Mouse (Mus musculus) left cerebral cortex, postnatal 25 days (tissue): ENCODE measurements around the gene Plxnb1. TPM values are rescaled to one million over a fixed set of nuclear protein-coding genes. Genes with fewer than 3 reads are reported as not detected.

ENCODE experiments used
- DNase-seq, 2 experiments: peaks; one replicate each; pipeline ENCODE4 v3.0.0; 2022; ENCODE audit warnings: low spot score in 2 of 2, mixed read lengths in 1 of 2
- intact Hi-C: fragments of 180-260 bp; cut with DNase I; formaldehyde crosslinking; loops from one replicate; pipeline ENCODE4 v1.15.1; 2025
- total RNA-seq, 2 experiments: library from RNA; stranded (reverse); gene quantifications; 2 replicates each; pipeline ENCODE4 v1.2.3; 2021

The Plxnb1 gene
- total RNA-seq, 2 experiments from 2014 or later = 66.3 to 69.9 TPM

GRCm38 (mm10) chr9:109098366-109098765 lies 3.2 kb downstream of the Plxnb1 start:
- DNase-seq = peak in 1 of 2 experiments; percentile 28
- intact Hi-C loops = no loop called here

DNA sequence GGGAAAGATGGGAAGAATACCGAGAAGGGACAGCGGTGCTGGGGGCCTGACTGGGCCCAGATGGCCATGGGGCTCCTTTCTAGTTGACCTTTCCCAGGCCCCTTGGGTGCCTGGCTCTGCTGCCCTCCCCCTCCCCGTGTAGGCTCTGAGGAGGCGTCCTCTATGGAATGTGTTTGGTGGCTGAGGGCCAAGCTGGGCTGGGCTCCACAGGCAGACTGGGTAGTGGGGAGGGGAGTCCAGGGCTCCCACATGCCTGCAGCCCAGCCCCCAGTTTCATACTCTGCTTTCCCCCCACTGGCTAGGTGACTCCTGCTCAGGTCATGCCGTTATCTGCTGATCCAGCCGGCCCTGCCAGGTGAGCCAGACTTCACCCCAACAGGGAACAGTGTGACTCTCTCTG lies 3.8 kb downstream of the Plxnb1 start:
- intact Hi-C loops = no loop called here
- DNase-seq = peak; percentile 30 to 31

DNA sequence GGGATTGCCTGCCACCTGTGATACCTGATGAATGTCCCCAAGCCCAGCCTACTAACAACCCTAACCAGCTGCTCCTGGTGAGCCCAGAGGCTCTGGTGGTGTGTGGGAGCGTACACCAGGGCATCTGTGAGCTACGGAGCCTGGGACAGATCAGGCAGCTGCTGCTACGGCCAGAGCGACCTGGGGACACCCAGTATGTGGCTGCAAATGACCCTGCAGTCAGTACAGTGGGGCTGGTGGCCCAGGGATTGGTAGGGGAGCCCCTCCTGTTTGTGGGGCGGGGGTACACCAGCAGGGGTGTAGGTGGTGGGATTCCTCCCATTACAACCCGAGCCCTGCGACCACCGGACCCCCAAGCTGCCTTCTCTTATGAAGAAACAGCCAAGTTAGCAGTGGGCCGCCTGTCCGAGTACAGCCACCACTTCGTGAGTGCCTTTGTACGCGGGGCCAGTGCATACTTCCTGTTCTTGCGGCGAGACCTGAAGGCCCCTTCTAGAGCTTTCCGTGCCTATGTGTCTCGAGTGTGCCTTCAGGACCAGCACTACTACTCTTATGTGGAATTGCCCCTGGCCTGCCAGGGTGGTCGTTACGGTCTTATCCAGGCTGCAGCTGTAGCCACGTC lies 5.2 kb downstream of the Plxnb1 start:
- intact Hi-C loops = no loop called here
- DNase-seq = no peak

DNA sequence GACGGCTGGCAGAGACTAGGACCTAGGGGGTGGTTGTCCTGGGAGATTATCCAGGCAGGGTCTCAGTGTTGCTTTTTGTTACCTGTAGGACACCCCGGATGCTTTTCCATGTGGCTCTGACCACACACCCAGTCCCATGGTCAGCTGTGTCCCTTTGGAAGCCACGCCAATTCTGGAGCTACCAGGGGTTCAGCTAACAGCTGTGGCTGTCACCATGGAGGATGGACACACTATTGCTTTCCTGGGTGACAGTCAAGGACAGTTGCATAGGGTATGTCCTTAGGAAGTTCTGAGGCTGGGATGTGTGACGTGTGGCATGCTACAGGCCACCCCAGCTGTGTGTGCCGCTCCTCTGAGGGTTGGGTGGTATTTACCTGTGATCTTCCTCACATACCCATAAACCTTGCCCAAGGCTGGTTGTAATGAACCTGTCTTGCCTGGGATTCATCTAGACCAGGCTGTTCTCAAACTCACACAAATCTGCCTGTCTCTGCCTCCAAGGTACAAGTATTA lies 6.8 kb downstream of the Plxnb1 start:
- DNase-seq = no peak
- intact Hi-C loops = no loop called here

DNA sequence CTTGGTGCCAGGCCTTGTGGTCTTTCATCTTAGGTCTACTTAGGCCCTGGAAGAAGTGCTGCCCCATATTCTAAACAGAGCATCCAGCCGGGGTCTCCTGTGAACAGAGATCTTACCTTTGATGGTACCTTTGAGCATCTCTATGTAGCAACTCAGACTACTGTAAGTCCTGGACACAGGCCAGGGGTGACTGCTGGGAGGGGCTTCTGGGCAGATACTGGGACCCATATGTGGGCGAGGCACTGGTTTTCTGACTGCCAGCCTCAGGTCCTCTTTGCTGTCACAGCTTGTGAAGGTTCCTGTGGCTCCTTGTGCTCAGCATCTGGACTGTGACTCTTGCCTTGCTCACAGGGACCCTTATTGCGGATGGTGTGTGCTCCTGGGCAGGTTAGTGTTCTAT lies 7.4 kb downstream of the Plxnb1 start:
- DNase-seq = no peak
- intact Hi-C loops = no loop called here

- DNase-seq = no peak
- intact Hi-C loops = no loop called here
Observed at GRCm38 (mm10) chr9:109103250-109103649, 8.1 kb downstream of the Plxnb1 start.

DNA sequence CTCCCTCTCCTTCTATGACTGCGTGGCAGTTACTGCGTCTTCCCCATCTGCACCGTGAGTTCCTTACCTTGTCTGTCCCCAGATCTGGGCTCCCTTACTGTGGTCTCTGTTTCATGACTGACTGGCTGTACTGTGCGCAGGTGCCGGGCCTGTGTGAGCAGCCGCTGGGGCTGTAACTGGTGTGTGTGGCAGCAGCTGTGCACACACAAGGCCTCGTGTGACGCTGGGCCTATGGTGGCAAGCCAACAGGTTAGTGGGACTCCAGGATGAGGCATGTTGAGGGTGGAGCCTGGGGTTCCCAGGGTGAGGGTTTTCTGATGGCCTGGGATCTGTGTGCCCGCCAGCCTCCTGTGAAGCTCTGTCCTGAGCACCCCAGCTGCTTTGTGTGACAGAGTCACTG lies 8.9 kb downstream of the Plxnb1 start:
- intact Hi-C loops = no loop called here
- DNase-seq = no peak

- intact Hi-C loops = no loop called here
- peak; percentile 32 to 40 for DNase-seq
Observed at GRCm38 (mm10) chr9:109105011-109105410, 9.8 kb downstream of the Plxnb1 start.

- intact Hi-C loops = no loop called here
Observed at GRCm38 (mm10) chr9:109105648-109106047, 10.5 kb downstream of the Plxnb1 start.

DNA sequence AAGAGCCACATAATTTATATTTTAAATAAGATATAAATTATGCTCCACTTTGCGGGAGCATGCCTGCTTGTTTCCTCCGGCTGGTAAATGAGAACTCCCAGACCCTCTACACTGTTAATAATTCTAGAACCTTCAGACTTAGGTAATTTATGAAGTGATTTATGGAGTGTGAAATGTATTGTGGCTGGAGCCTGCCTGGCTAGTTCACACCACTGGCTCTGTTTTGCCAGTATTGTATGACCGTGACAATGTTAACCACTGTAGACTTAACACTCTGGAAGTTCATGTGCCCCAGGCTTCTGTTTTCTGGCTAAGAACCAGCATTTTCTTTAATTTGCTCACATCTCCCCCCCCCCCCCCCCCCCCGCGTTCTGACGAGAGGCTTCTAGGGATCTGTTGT lies 12.2 kb downstream of the Plxnb1 start:
- no peak for DNase-seq

More at GRCm38 (mm10) chr9:109105648-109106047, 10.5 kb downstream of the Plxnb1 start:
- DNase-seq = no peak

DNA sequence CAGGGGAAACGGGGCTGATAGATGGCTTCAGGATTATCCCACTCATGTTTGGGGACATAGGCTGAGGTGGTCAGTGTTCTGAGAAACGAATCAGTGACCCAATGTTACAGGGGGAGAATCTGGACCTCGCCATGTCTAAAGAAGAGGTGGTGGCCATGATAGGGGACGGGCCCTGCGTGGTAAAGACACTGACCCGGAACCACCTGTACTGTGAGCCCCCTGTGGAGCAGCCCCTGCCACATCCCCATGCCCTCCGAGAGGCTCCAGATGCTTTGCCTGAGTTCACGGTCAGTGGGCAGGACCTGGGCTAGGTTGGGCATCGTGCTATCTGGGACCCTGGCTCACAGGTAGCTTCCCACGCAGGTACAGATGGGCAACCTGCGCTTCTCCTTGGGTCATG lies 15.1 kb downstream of the Plxnb1 start:
- intact Hi-C loops = no loop called here
- no peak for DNase-seq

More for the DNA sequence above, 12.2 kb downstream of the Plxnb1 start:
- intact Hi-C loops = no loop called here

DNA sequence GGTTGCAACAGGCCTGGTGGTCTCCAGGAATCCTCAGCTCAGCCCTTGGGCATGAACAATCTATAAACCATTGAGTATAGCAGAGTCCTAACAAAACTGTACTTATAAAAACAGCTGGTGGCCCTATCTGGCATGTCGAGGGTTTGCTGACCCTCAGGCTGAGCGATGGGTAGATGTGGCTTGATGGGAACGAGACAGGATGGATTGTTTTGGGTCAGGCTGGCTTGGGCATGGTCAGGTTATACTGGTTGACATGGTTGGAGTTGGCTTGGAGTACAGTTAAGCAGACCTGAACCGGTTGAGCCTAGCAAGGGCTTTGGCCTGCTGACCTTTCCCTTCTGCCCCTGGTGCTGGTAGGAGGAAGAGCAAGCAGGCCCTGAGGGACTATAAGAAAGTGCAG lies 15.9 kb downstream of the Plxnb1 start:
- DNase-seq = no peak
- intact Hi-C loops = no loop called here

GRCm38 (mm10) chr9:109111591-109111990 lies 16.4 kb downstream of the Plxnb1 start:
- DNase-seq = no peak
- intact Hi-C loops = no loop called here

GRCm38 (mm10) chr9:109113331-109113730 lies 18.1 kb downstream of the Plxnb1 start:
- intact Hi-C loops = no loop called here
- no peak for DNase-seq

- DNase-seq = no peak
- intact Hi-C loops = no loop called here
Observed at GRCm38 (mm10) chr9:109114276-109114675, 19.1 kb downstream of the Plxnb1 start.

DNA sequence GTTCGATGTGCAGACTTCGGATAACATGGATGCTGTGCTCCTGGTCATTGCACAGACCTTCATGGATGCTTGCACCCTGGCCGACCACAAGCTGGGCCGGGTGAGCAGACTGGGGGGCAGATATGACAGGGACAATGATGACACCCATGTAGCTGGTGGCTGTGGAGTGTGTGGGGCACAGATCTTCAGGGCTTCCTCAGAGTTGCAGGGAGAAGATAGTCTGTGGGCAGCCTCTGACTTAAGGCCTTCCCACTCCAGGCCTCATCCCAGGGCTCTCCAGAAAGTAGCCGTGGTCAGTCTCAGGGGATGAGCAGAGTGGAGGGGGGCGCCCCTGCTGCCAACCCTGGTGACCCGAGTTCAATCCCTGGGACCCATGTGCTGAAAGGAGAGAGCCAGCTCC lies 19.7 kb downstream of the Plxnb1 start:
- intact Hi-C loops = no loop called here
- DNase-seq = no peak

GRCm38 (mm10) chr9:109116205-109116604 lies 21.0 kb downstream of the Plxnb1 start:
- no peak for DNase-seq
- intact Hi-C loops = no loop called here

DNA sequence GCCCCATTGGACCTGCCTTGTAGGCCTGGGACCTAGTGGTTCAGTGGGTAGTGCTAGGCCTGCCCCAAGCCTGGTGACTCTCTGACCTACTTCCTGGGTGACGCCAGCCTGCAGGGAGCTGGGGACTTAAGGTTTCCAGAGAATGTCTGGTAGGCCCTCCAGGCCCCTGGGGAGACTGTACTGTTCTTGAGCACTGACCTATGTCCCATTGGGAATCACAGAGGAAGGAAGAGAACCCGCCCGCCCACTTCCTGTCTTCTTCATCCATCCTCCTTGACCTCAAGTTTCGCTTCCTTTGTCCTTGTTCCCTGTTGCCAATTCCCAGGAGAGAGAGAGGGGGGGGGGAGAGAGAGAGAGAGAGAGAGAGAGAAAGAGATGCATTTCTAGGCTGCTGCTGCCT lies 22.9 kb downstream of the Plxnb1 start:
- intact Hi-C loops = no loop called here

DNA sequence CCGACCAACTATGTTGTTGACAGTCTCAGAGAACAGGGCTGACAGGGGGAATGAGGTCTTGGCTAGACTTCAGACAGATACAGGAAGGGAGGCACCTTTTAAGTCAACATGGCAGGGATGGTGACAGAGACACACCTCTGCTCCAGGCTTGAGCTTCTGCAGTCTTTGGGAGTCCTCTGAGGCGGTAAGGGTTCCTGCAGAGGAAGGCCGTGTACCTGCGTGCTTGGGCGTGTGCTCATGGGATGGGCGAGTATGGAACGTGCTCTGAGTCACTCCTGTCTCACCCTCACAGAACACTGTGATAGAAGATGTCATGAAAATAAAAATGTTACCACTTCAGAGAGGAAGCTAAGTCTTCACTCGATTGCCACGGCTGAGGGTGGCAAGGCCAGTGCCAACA lies 24.4 kb downstream of the Plxnb1 start:
- DNase-seq = no peak
- intact Hi-C loops = no loop called here

More for the DNA sequence above, 22.9 kb downstream of the Plxnb1 start:
- no peak for DNase-seq

DNA sequence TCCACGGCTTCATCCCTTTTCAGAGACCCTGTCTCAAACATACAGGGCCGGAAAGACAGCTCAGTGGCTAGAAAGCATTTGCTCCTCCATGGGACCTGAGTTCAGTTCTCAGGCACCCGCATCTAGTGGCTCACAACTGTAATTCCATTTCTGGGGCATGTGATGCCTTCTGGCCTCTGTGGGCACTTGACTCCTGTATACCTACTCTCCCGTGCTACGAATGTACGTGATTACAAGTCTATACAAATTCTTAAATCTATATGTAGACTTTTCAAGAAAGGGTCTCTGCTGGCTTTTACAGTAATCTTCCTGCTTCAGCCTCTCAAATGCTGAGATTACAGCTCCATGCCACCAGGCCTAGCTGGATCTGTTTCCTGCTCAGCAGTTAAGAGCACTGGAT lies 25.8 kb downstream of the Plxnb1 start:
- intact Hi-C loops = loop anchor here (1.0 to 10.0 kb wide), 2 partner anchors 33 to 714 kb away; partner anchors contain the start of gene Nme6
- no peak for DNase-seq

DNA sequence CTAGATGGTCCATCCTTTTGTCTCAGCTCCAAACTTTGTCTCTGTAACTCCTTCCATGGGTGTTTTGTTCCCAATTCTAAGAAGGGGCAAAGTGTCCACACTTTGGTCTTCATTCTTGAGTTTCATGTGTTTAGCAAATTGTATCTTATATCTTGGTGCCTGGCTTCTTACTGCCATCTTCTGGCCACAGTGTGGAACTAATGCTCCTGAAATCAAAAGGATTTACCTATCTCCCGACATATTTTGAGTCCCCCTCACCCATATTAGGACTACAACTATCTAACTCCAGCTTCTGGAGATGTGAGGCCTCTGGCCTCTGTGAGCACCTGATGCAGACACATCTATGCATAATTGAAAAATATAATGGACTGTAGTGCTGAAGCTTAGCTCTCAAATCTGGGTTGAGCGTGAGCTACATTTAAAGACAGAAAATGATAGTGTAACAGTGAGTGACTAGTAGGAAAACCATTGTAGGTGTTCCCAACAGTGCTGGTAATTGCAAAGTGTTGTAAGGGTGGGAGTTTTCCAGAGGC lies 27.4 kb downstream of the Plxnb1 start:
- intact Hi-C loops = loop anchor here (2.0 to 10.0 kb wide), 2 partner anchors 122 to 712 kb away; partner anchors contain the start of gene Nme6
- DNase-seq = peak; percentile 37 to 54
